Mouse (Mus musculus): ENCODE results near the gene Acp7. TPM values are rescaled to one million over a fixed set of nuclear protein-coding genes. Genes with fewer than 3 reads are reported as not detected.

Acp7 gene
- polyA plus RNA-seq, 1 experiment from 2014 or later: not detected

GRCm38 (mm10) chr7:28575597-28575996 lies 55.5 kb downstream of the Acp7 start:
- no peak for DNase-seq (ENCODE audit: low spot score)
- no peaks in the 10 kb centered on the region for H3K9me3 ChIP-seq (replicated peaks; ENCODE audit: control insufficient read depth, low read length)
- WGBS: 90% methylated on average over 11 of the region's 11 CpGs
- no peaks in the 10 kb centered on the region for H3K36me3 ChIP-seq (ENCODE audit: control insufficient read depth, insufficient read depth, low read length)
- H3K27ac ChIP-seq (ENCODE audit: low read depth, low read length): no peak overlapping the region
- H3K4me2 ChIP-seq (ENCODE audit: low read length): no peak overlapping the region
- no peak for ATAC-seq
- H3K4me3 ChIP-seq (ENCODE audit: low read depth, low read length): no peak overlapping the region
- no peaks in the 10 kb centered on the region; the same call in none of the 2 replicates for H3K4me1 ChIP-seq (ENCODE audit: control insufficient read depth, insufficient read depth, low read length)
- H3K27me3 ChIP-seq (replicated peaks; ENCODE audit: control insufficient read depth, insufficient read depth, low read length): no peaks in the 10 kb centered on the region
- no peak overlapping the region for H3K9ac ChIP-seq (ENCODE audit: low read length)

DNA sequence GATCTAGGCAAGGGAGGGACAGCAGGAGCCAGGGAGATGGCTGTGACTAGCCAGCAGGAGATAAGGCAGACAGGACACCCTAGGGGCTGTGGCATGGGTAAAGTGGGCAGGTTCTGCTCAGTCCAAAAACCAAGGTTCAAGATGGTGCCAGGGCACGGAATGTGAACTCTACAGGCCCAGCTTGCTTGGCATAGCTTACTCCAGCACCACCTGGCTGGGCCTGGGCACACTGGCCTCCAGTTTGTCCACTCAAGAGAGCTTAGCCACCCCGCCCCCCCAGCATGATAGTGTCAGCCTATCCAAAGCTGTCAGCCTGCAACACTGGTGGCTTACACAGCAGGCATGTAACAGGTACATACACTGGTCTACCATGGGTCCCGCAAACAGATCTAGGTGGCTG lies 57.9 kb downstream of the Acp7 start:
- no peak overlapping the region for H3K4me3 ChIP-seq (ENCODE audit: low read depth, low read length)
- ATAC-seq: no peak
- no peak overlapping the region for H3K27ac ChIP-seq (ENCODE audit: low read depth, low read length)
- no peaks in the 10 kb centered on the region; the same call in 1 of the 2 replicates for H3K4me1 ChIP-seq (ENCODE audit: control insufficient read depth, insufficient read depth, low read length)
- no peak for DNase-seq (ENCODE audit: low spot score)
- 92% methylated on average over 3 of the region's 3 CpGs for WGBS
- no peaks in the 10 kb centered on the region for H3K9me3 ChIP-seq (replicated peaks; ENCODE audit: control insufficient read depth, low read length)
- H3K36me3 ChIP-seq (ENCODE audit: control insufficient read depth, insufficient read depth, low read length): peaks cover 10% of the 10 kb centered on the region
- no peak overlapping the region for H3K4me2 ChIP-seq (ENCODE audit: low read length)
- no peak overlapping the region for H3K9ac ChIP-seq (ENCODE audit: low read length)
- H3K27me3 ChIP-seq (replicated peaks; ENCODE audit: control insufficient read depth, insufficient read depth, low read length): no peaks in the 10 kb centered on the region

GRCm38 (mm10) chr7:28572689-28573088 lies 58.4 kb downstream of the Acp7 start:
- Histone ChIP-seq H3K27me3 (replicated peaks; ENCODE audit: control insufficient read depth, insufficient read depth, low read length) (no peaks in the 10 kb centered on the region), H3K9ac (ENCODE audit: low read length) (no peak overlapping the region), H3K36me3 (ENCODE audit: control insufficient read depth, insufficient read depth, low read length) (peaks cover 14% of the 10 kb centered on the region), H3K4me1 (ENCODE audit: control insufficient read depth, insufficient read depth, low read length) (no peaks in the 10 kb centered on the region; the same call in 1 of the 2 replicates), H3K9me3 (replicated peaks; ENCODE audit: control insufficient read depth, low read length) (no peaks in the 10 kb centered on the region), H3K27ac (ENCODE audit: low read depth, low read length) (no peak overlapping the region), H3K4me2 (ENCODE audit: low read length) (no peak overlapping the region), H3K4me3 (ENCODE audit: low read depth, low read length) (no peak overlapping the region)
- ATAC-seq: no peak
- no peak for DNase-seq (ENCODE audit: low spot score)
- WGBS: 93% methylated on average over 5 of the region's 5 CpGs

GRCm38 (mm10) chr7:28570982-28571682 lies 60.0 kb downstream of the Acp7 start:
- H3K27me3 ChIP-seq (replicated peaks; ENCODE audit: control insufficient read depth, insufficient read depth, low read length): no peaks in the 10 kb centered on the region
- ATAC-seq (no peak), DNase-seq (ENCODE audit: low spot score) (peak; percentile 64)
- H3K36me3 ChIP-seq (ENCODE audit: control insufficient read depth, insufficient read depth, low read length): peaks cover 29% of the 10 kb centered on the region
- no peak overlapping the region for H3K4me3 ChIP-seq (ENCODE audit: low read depth, low read length)
- 44% methylated on average over 5 of the region's 5 CpGs for WGBS
- no peak overlapping the region for H3K4me2 ChIP-seq (ENCODE audit: low read length)
- H3K9ac ChIP-seq (ENCODE audit: low read length): no peak overlapping the region
- H3K4me1 ChIP-seq (ENCODE audit: control insufficient read depth, insufficient read depth, low read length): no peaks in the 10 kb centered on the region
- no peaks in the 10 kb centered on the region for H3K9me3 ChIP-seq (replicated peaks; ENCODE audit: control insufficient read depth, low read length)
- H3K27ac ChIP-seq (ENCODE audit: low read depth, low read length): no peak overlapping the region

DNA sequence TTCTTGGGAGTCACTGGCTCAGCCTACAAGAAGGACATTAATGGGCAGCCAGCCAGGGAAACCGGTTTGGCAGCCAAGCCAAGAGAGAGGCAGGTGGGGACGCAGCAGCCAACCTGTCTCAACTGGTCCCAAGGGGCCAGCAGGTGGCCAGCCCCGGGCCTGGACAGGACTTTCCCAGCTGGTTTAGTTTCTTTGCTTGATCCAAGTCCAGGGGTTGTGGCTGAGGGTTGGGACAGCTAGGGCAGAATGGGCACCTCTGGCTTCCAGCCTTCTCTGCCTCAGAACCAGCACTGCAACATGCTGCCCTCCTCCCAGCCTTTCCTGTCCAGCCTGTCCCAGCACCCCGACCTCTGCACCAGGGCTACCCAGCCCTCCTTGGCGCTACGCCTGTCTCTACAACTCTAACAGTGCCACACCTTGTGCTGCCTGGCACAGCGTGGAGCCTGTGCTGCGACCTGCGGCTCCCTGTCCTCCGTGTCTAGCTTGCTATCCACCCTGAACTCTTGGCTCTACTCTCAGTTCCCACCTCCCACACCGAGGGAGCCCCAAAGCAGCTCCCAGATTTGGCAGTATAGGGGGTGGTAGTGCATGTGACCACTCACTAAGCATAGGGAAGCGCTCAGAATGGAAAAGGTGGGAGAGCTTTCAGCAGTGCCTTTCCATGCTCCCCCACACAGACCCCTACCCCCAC lies 60.7 kb downstream of the Acp7 start:
- H3K4me2 ChIP-seq (ENCODE audit: low read length): no peak overlapping the region
- 70% methylated on average over 12 of the region's 12 CpGs for WGBS
- ATAC-seq: no peak
- H3K27me3 ChIP-seq (replicated peaks; ENCODE audit: control insufficient read depth, insufficient read depth, low read length): no peaks in the 10 kb centered on the region
- H3K4me3 ChIP-seq (ENCODE audit: low read depth, low read length): no peak overlapping the region
- DNase-seq (ENCODE audit: low spot score): no peak
- no peak overlapping the region; the same call in 1 of the 2 replicates for H3K27ac ChIP-seq (ENCODE audit: low read depth, low read length)
- no peaks in the 10 kb centered on the region for H3K9me3 ChIP-seq (replicated peaks; ENCODE audit: control insufficient read depth, low read length)
- no peaks in the 10 kb centered on the region for H3K4me1 ChIP-seq (ENCODE audit: control insufficient read depth, insufficient read depth, low read length)
- peaks cover 36% of the 10 kb centered on the region for H3K36me3 ChIP-seq (ENCODE audit: control insufficient read depth, insufficient read depth, low read length)
- H3K9ac ChIP-seq (ENCODE audit: low read length): no peak overlapping the region

DNA sequence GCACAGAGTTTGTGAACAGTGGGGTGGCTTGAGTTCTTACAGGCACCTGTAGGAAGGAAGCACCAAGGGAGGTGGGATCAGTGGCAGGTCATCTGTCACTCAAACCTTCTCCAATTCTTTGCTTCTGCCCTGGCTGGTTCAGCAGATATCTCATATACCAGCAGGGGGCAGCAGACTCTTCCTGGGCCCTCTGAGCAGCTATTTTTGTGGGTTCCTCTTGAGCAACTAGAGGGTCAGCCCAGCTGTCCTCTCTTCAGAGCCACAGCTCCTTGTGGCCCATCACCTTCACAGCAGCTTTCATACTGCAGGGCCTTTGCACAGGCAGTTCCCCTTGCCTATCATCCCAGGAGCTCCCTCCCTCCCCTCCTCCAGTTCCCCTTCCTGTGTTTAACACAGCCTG lies 62.9 kb downstream of the Acp7 start:
- Histone ChIP-seq H3K4me2 (ENCODE audit: low read length) (no peak overlapping the region), H3K4me1 (ENCODE audit: control insufficient read depth, insufficient read depth, low read length) (no peaks in the 10 kb centered on the region), H3K27me3 (replicated peaks; ENCODE audit: control insufficient read depth, insufficient read depth, low read length) (no peaks in the 10 kb centered on the region), H3K9me3 (replicated peaks; ENCODE audit: control insufficient read depth, low read length) (no peaks in the 10 kb centered on the region), H3K4me3 (ENCODE audit: low read depth, low read length) (no peak overlapping the region), H3K36me3 (ENCODE audit: control insufficient read depth, insufficient read depth, low read length) (peaks cover 58% of the 10 kb centered on the region), H3K9ac (ENCODE audit: low read length) (no peak overlapping the region), H3K27ac (ENCODE audit: low read depth, low read length) (no peak overlapping the region)
- DNase-seq (ENCODE audit: low spot score) (peak; percentile 66), ATAC-seq (peak; percentile 18; the same call in 1 of the 2 replicates)

DNA sequence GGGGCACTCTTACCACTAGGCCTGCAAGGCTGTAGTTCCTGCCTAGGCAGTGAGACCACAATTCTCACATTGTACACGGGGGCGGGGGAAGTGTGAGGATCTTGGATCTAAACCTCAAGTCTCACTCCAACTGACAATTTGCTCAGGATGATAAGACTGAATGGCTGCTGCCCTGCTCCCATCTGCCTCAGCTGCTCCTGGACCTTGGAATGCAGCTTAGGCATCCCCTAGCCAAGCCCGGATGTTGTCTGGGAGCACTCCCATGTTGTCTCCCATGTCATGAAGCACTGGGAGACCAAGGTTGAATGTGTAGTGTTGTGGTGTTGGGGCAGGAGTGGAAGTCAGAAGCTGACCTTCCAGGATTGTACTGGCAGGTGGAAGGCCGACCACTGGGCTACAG lies 63.6 kb downstream of the Acp7 start:
- Histone ChIP-seq H3K27me3 (replicated peaks; ENCODE audit: control insufficient read depth, insufficient read depth, low read length) (no peaks in the 10 kb centered on the region), H3K36me3 (ENCODE audit: control insufficient read depth, insufficient read depth, low read length) (peaks cover 64% of the 10 kb centered on the region), H3K4me3 (ENCODE audit: low read depth, low read length) (no peak overlapping the region), H3K27ac (ENCODE audit: low read depth, low read length) (no peak overlapping the region), H3K4me1 (ENCODE audit: control insufficient read depth, insufficient read depth, low read length) (no peaks in the 10 kb centered on the region), H3K9me3 (replicated peaks; ENCODE audit: control insufficient read depth, low read length) (no peaks in the 10 kb centered on the region), H3K4me2 (ENCODE audit: low read length) (no peak overlapping the region), H3K9ac (ENCODE audit: low read length) (no peak overlapping the region)
- 89% methylated on average over 4 of the region's 4 CpGs for WGBS
- ATAC-seq: no peak
- no peak for DNase-seq (ENCODE audit: low spot score)

DNA sequence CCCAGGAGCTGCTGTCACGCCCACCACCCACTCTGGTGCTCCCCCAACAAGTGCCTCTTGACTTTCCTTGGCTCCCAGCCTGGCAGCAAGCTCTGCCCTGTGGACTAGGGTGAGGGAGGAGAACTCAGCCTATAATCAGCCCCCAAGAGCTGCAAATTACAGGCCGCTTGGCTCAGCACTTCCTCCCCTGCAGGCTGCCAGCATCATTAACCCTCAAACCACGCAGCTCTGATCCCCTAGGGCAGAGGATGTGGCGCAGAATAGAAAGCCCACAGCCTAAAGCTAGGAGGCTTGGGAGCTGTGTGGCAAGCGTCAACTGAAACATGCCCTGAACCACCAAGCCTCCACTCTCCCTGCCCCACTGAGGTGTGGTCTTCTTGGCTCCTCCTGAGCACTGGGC lies 65.7 kb downstream of the Acp7 start:
- Histone ChIP-seq H3K9me3 (replicated peaks; ENCODE audit: control insufficient read depth, low read length) (no peaks in the 10 kb centered on the region), H3K4me1 (ENCODE audit: control insufficient read depth, insufficient read depth, low read length) (no peaks in the 10 kb centered on the region), H3K4me2 (ENCODE audit: low read length) (no peak overlapping the region), H3K36me3 (ENCODE audit: control insufficient read depth, insufficient read depth, low read length) (peaks cover 79% of the 10 kb centered on the region), H3K9ac (ENCODE audit: low read length) (no peak overlapping the region), H3K27me3 (replicated peaks; ENCODE audit: control insufficient read depth, insufficient read depth, low read length) (no peaks in the 10 kb centered on the region), H3K4me3 (ENCODE audit: low read depth, low read length) (no peak overlapping the region), H3K27ac (ENCODE audit: low read depth, low read length) (no peak overlapping the region)
- WGBS: 75% methylated on average over 5 of the region's 5 CpGs
- no peak for DNase-seq (ENCODE audit: low spot score)
- ATAC-seq: no peak

- Histone ChIP-seq H3K4me2 (ENCODE audit: low read length) (no peak overlapping the region), H3K27ac (ENCODE audit: low read depth, low read length) (no peak overlapping the region), H3K27me3 (replicated peaks; ENCODE audit: control insufficient read depth, insufficient read depth, low read length) (no peaks in the 10 kb centered on the region), H3K36me3 (ENCODE audit: control insufficient read depth, insufficient read depth, low read length) (peaks cover 86% of the 10 kb centered on the region), H3K9ac (ENCODE audit: low read length) (no peak overlapping the region), H3K4me3 (ENCODE audit: low read depth, low read length) (no peak overlapping the region), H3K9me3 (replicated peaks; ENCODE audit: control insufficient read depth, low read length) (no peaks in the 10 kb centered on the region), H3K4me1 (ENCODE audit: control insufficient read depth, insufficient read depth, low read length) (no peaks in the 10 kb centered on the region)
- DNase-seq (ENCODE audit: low spot score): no peak
- no peak for ATAC-seq
- 92% methylated on average over 13 of the region's 13 CpGs for WGBS
Measured at GRCm38 (mm10) chr7:28562951-28563350, 68.2 kb downstream of the Acp7 start.

All from forebrain, embryonic 14.5 days (tissue).